Mouse (Mus musculus) thymus, adult 18-20 months (tissue): ENCODE measurements around the gene Sqstm1.

Source experiments
- DNase-seq, 2 experiments: peaks; one replicate each; pipeline ENCODE4 v3.0.0; 2022; ENCODE audit warnings: mixed read lengths in 2 of 2

Sqstm1 gene

GRCm38 (mm10) chr11:50210505-50211151, at the start of gene Sqstm1, which contains the start of gene Mgat4b:
Gene Sqstm1 (minus strand): TSS chr11:50210827.
Gene Mgat4b (plus strand): TSS chr11:50210890.
- peak; percentile 65 to 71 for DNase-seq

GRCm38 (mm10) chr11:50258310-50258709, 47.7 kb upstream of the Sqstm1 start:
- no peak for DNase-seq

- DNase-seq = no peak
Observed at GRCm38 (mm10) chr11:50256615-50257014, 46.0 kb upstream of the Sqstm1 start.

- no peak for DNase-seq
Observed at GRCm38 (mm10) chr11:50254010-50254580, 43.5 kb upstream of the Sqstm1 start.

DNA sequence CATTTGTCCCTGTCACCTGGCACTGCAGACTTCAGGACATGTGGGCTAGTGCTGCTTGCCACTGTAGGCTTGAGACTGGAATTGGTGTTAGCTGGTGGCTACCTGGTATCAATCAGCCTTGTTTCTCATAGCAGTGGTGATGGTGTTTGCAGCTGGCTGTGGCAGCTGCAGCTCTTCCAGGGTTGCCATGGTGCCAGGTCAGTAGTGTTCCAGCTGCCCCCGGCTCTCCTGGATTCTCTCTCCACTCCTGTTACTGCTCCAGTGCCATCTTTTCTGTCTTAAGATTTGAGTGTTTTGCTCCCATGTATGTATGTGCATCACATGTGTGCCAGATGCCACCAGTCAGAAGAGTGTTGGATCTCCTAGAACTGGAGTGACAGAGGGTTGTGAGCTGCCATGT, 42.8 kb upstream of the Sqstm1 start:
- DNase-seq = no peak

DNA sequence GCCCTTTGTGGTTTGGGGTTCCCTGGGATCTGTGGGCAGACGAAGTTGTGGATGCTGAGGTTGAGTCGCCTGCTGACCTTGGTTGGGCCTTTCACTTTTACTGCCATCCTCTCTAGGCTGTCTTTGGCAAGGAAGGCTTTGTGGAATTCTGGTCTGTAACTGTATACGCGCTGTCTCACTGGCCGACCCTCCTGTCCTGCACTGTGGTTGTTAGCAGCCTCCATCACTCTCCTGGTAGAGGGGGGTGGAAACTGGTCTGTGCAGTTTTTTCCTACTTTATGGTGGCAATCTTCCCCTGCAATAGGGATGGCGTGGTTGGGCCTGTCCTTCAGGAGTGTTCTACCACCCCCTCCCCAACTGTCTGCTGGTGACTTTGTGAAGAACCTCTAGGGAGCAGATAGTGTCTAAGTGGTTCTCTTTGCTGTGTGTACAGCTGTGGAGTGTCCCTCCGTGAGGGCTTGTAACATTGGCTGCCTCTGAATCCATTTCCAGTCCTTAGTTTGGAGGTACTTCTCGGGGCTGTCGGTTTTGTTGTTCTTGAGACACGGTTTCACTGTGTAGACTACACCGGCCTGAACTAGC, 42.1 kb upstream of the Sqstm1 start:
- no peak for DNase-seq

DNA sequence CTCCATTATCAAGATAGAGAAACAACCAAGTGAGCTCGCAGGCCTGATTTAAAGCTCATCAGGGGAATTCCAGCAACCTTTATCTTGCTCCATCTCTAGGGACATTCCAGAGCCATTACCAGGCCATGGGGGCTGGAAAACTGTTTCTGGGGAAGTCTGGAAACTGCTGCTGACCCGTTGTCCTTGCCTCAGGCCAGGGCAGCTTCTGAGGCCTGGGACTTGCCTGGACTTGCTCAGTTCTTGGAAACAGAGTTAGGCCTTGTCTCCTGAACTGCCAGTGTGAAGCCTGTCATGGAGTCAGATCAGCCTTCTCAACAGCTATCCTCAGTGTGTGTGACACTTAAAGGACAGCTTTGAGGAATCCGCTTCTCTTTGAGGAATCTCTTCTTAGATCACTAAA, 41.5 kb upstream of the Sqstm1 start:
- no peak for DNase-seq

- no peak for DNase-seq
Observed at GRCm38 (mm10) chr11:50248473-50249171, 38.0 kb upstream of the Sqstm1 start.

GRCm38 (mm10) chr11:50245269-50245668, 34.6 kb upstream of the Sqstm1 start:
- DNase-seq = no peak

GRCm38 (mm10) chr11:50243926-50244325, 33.3 kb upstream of the Sqstm1 start:
- no peak for DNase-seq

- no peak for DNase-seq
Observed at GRCm38 (mm10) chr11:50240235-50240911, 29.7 kb upstream of the Sqstm1 start.

- DNase-seq = no peak
Observed at GRCm38 (mm10) chr11:50238821-50239791, 28.5 kb upstream of the Sqstm1 start.

GRCm38 (mm10) chr11:50238324-50238723, 27.7 kb upstream of the Sqstm1 start, which contains the start of gene Ltc4s:
Gene Ltc4s (minus strand): TSS chr11:50238616.
- DNase-seq = no peak

GRCm38 (mm10) chr11:50236937-50237835, 26.6 kb upstream of the Sqstm1 start:
- peak in 1 of 2 experiments; percentile 19 for DNase-seq

DNA sequence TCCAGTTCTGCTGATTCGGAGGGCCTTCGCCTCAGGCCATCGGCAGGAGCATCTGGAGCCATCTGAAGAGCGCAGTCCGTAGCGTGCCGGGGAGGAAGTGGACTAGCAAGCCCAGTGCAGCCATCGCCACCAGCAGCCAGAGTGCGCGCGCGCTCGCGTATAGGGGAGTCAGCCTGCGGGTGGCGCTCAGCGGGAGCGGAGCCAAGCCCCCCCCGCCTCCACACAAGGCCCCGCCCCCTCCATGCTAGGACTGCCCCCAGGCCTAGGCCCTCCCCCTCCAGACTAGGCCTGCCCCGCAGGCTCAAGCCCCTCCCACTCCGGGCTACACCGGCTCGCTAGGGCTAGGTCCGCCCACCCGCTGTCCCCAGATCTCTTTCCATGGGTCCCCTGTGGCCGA, 25.9 kb upstream of the Sqstm1 start:
- peak; percentile 82 for DNase-seq

DNA sequence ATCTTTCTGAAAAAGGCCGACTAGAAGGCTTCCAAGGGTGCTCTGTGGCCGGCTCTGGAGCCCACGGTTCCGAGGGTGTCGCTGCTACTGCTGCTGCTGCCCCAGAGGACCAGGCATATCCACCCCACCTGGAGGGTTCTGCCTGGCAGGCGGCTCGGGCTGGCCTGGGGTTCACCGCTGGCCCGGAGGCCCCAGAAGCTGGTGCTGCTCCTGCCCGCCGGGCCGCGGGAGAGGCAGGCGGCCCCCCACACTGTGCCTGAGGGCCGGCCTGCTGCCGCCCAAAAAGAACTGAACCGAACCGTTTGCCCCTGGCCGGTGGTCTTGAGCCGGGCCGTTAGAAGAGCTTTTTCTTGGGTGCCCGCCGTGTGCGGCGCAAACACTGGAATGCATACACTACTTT, 24.0 kb upstream of the Sqstm1 start:
- no peak for DNase-seq

GRCm38 (mm10) chr11:50233993-50234392, 23.4 kb upstream of the Sqstm1 start:
- DNase-seq = no peak

DNA sequence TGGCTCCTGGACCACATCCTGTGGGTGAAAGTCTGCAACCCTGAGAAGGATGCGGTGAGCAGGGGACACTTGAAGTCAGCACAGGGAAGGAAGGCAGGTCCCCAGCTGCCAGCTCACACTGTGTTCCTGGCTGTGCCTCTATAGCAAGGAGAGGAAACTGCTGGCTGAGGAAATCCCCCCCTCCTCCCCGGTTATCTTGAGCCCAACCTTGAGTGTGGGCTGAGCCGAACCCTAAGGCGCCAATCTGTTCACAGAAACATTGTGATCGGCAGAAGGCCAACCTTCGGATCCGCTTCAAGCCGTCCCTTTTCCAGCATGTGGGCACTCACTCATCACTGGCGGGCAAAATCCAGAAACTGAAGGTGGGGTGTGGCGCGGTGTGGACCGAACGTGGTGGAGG, 22.4 kb upstream of the Sqstm1 start:
- no peak for DNase-seq

DNA sequence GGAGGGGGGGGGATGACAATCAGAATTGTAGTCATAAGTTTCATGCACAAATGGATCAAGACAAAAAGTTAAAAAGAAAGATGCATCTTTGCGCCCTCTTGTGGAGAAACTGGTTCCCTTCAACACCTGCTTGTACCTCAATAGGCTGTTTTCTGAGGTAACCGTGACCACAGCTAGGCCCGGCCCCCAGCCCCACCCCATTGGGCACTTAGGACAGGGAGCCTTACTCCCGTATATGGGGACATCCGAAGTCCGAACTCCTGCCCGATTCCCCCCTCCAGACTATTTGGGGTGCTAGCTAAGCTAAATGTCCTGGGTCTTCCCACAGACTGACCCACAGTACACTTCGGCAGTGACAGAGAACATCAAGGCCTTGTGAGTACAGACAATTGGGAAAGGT, 20.8 kb upstream of the Sqstm1 start:
- DNase-seq = no peak

GRCm38 (mm10) chr11:50230481-50231304, 20.1 kb upstream of the Sqstm1 start:
- DNase-seq = no peak
